Mouse (Mus musculus) midbrain, embryonic 10.5 days (tissue): ENCODE results near the gene Tbc1d16. TPM values are rescaled to one million over a fixed set of nuclear protein-coding genes. Genes with fewer than 3 reads are reported as not detected.
"Not testable (repeated sequence)": the region's sequence is repeated elsewhere in the genome, so short reads cannot be mapped to it uniquely, and the experiment has no call there.

Experiments used
- DNase-seq: peaks from one replicate; pipeline ENCODE4 v3.0.0-alpha.2; 2017; ENCODE audit warnings: low spot score
- H3K27ac ChIP-seq: fragments of 300-500 bp; sonication (generic); replicated peaks from 2 replicates; pipeline ENCODE4 v1.5.1; 2016; ENCODE audit warnings: mild to moderate bottlenecking
- H3K27me3 ChIP-seq: fragments of 300-500 bp; sonication (generic); 2 replicates; pipeline ENCODE4 v1.6.1; 2016; ENCODE audit warnings: low read depth, mild to moderate bottlenecking; ENCODE audit not compliant: poor library complexity, severe bottlenecking
- H3K36me3 ChIP-seq: fragments of 300-500 bp; sonication (generic); 2 replicates; pipeline ENCODE4 v1.6.1; 2016; ENCODE audit warnings: mild to moderate bottlenecking, moderate library complexity
- H3K4me1 ChIP-seq: fragments of 300-500 bp; sonication (generic); 2 replicates; pipeline ENCODE4 v1.6.1; 2016
- H3K4me3 ChIP-seq: fragments of 300-500 bp; sonication (generic); 2 replicates; pipeline ENCODE4 v1.5.1; 2016; ENCODE audit warnings: mild to moderate bottlenecking, moderate library complexity
- H3K9me3 ChIP-seq: fragments of 300-500 bp; sonication (generic); replicated peaks from 2 replicates; pipeline ENCODE4 v1.6.1; 2016; ENCODE audit warnings: mild to moderate bottlenecking
- WGBS: fragments of 180-500 bp; shearing (Covaris S2); methylation state at CpG from one replicate; pipeline ENCODE4 v1.1.7; 2016; 5-methylcytosine and 5-hydroxymethylcytosine counted together
- polyA plus RNA-seq: library from polyadenylated mRNA; unstranded; fragments of >200 nt; fragmentation: Nextera tagmentation; extraction: Ambion mirVana; gene quantifications from 2 replicates; pipeline ENCODE4 v1.2.1, GENCODE M21; 2016

The Tbc1d16 gene
- polyA plus RNA-seq = 27.0 and 29.6 TPM in 2 replicates

GRCm38 (mm10) chr11:119228091-119228781 lies at the start of gene Tbc1d16, which contains the start of gene Ccdc40:
Gene Tbc1d16, minus strand, starts transcription at chr11:119228499.
Gene Ccdc40, plus strand, starts transcription at chr11:119228572.
- H3K9me3 ChIP-seq = no peaks in the 10 kb centered on the region
- no peaks in the 10 kb centered on the region for H3K27me3 ChIP-seq
- H3K4me3 ChIP-seq = peak within 1 kb of the TSS; percentile 90
- H3K4me1 ChIP-seq = peaks cover 72% of the 10 kb centered on the region
- peak; percentile 88 for DNase-seq
- under 1% methylated on average over 60 of the region's 66 CpGs for WGBS
- peak within 1 kb of the TSS; percentile 95 for H3K27ac ChIP-seq
- peaks cover 37% of the 10 kb centered on the region for H3K36me3 ChIP-seq

DNA sequence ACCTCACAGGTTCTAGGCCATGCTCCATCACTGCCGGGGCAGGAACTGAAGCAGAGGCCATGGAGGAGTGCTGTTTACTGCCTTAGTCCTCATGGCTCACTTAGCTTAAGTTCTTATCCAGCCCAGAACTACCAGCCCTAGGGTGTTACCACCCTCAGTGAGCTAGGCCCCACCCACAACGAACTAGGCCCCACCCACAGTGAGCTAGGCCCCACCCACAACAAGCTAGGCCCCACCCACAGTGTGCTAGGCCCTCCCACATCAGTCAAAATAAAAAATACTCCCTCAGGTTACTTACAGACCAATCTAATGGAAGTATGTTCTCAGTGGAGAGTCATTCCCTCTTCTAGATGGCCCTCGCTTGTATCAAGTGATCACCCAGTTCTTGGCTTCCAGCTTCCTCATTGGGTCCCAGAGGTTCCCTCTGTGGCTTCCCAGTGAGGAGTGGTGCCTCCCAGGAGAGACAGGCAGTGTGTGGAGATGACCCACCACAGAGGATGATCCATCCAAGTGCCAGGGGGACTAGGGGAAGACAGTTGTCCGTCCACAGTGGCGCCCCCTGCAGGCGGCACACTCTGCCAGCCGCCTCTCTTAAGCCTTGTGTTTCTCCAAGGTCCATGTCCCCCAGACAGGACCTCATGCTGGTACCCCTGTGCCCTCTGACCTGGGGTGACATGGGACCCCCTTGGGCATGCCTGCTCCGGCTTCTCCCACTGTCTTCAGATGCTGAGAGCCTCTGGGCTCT lies 45.1 kb upstream of the Tbc1d16 start:
- no peak for DNase-seq
- no peaks in the 10 kb centered on the region for H3K9me3 ChIP-seq
- H3K36me3 ChIP-seq = peaks cover 34% of the 10 kb centered on the region
- H3K27ac ChIP-seq = no peak overlapping the region
- H3K27me3 ChIP-seq = no peaks in the 10 kb centered on the region
- H3K4me1 ChIP-seq = peaks cover 16% of the 10 kb centered on the region
- WGBS = 90% methylated on average over 8 of the region's 8 CpGs
- no peak overlapping the region for H3K4me3 ChIP-seq

DNA sequence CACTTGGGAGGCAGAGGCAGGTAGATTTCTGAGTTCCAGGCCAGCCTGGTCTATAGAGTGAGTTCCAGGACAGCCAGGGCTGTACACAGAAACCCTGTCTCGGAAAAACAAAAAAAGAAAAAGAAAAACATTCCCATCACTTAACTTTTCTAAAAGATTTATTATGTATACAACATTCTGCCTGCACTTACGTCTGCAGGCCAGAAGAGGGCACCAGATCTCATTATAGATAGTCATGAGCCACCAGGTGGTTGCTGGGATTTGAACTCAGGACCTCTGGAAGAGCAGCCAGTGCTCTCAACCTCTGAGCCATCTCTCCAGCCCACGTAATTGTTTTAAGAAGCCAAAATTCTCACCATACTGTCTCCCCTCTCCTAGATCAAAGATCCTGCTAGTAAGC lies 44.2 kb upstream of the Tbc1d16 start:
- H3K9me3 ChIP-seq, H3K27ac ChIP-seq, H3K4me3 ChIP-seq, DNase-seq, H3K27me3 ChIP-seq: not testable (repeated sequence)
- Histone ChIP-seq H3K36me3 (peaks cover 34% of the 10 kb centered on the region), H3K4me1 (peaks cover 24% of the 10 kb centered on the region)
- WGBS = 58% methylated on average over 3 of the region's 3 CpGs

DNA sequence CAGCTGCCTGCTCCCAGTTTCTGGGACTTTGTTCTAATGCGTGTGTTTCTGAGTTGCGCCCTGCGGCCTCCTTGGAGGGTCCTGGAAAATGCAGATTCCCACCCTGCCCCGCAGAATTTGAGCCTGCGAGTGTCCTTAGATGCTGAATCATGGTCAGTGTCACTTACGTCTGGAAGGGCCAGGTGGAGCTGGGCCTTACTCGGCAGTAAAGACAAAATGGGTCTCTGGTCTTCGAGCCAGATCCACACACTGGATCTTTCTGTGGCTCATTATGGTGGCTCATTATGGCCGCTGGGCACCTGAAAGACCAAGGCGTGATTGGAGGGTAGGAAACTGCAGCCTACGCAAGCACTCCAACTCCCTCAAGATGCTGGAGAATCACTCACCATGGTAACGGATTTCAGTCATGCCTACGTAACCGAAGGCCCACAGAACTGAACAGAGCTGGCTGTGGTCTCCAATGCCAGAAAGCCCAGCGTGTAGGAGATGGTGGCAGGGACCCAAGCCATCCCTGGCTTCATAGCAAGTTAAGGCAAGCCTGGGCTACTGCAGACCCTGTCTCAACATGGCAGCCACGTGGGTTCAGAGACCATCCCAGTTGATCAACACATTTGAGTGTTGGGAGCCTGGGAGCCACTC lies 40.4 kb upstream of the Tbc1d16 start:
- Histone ChIP-seq H3K4me3 (peak overlapping the region; percentile 67), H3K9me3 (no peaks in the 10 kb centered on the region), H3K4me1 (peaks cover 25% of the 10 kb centered on the region), H3K27ac (peak overlapping the region; percentile 82; the same call in 1 of the 2 replicates), H3K36me3 (peaks cover 23% of the 10 kb centered on the region), H3K27me3 (no peaks in the 10 kb centered on the region)
- WGBS = 83% methylated on average over 16 of the region's 16 CpGs
- DNase-seq = no peak

DNA sequence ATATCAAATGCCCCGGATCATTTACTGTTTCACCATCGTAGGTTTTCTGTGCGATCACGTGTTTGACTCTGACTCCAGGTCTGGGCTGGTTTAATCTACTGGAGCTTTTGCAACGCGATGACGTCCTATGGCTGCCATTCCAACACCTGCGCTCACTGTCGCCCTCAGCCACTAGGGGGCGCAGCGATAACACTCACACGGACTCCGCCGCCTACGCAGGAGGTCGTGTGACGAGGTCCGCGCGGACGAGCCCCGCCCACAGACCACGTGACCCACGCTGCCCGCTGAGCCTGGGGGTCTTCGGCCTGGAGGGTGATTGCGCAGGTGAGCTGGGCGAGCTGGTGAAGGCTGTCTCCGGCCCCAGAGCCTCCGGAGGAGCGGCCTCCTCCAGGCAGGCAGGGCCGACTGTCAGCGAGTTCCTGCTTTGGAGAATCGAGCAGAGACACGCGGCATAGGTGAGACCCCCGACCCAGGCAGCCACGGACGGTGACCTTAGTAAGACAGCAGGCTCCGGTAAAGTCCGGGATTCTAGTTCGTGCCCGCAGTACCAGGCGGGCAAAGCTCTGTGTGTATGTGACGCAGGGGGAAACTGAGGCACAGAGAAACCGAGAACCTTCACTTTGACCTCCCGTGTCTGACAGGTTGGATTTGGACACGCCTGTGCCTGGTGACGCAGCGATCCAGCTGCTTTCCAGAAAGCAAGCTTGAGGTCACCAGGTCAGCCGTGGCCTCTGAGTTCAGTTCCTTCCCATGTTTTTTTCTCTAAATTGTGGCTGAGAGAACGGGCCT lies 39.7 kb upstream of the Tbc1d16 start, which contains the start of gene Gaa:
Gene Gaa (plus strand): TSS at position 120 of the 789 bp plus-strand sequence.
- peak; percentile 94 for DNase-seq
- Histone ChIP-seq H3K9me3 (no peaks in the 10 kb centered on the region), H3K27ac (peak within 1 kb of the TSS; percentile 82), H3K4me1 (peaks cover 25% of the 10 kb centered on the region), H3K4me3 (peak within 1 kb of the TSS; percentile 67), H3K27me3 (no peaks in the 10 kb centered on the region), H3K36me3 (peaks cover 23% of the 10 kb centered on the region)
- 6% methylated on average over 52 of the region's 52 CpGs for WGBS

DNA sequence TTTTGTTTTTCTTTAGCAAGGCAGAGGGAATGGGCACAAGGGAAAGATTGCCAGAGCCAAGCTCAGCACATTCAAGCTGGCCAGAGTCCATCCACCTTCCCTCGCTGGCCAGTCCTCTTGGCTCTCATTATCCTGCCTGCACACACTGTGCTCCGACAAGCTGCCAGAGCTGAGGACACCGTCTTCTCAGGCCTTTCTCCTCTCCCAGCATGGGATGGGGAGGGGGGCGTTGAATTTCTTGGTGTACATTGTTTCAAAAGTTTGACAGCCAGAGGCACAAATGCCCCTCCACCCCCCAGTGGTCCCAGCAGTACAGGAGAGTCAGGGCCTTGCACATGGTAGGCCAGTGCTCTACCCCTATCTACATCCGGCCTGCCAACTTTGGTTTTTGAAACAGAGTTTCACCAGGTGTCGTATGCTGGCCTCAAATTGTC lies 39.0 kb upstream of the Tbc1d16 start:
- WGBS = 61% methylated on average over 6 of the region's 6 CpGs

GRCm38 (mm10) chr11:119265811-119266210 lies 37.5 kb upstream of the Tbc1d16 start:
- Histone ChIP-seq H3K9me3 (no peaks in the 10 kb centered on the region), H3K27ac (no peak overlapping the region), H3K36me3 (peaks cover 40% of the 10 kb centered on the region), H3K4me3 (no peak overlapping the region), H3K4me1 (peaks cover 25% of the 10 kb centered on the region), H3K27me3 (no peaks in the 10 kb centered on the region)
- 80% methylated on average over 7 of the region's 7 CpGs for WGBS
- no peak for DNase-seq

More for the DNA sequence above, 39.0 kb upstream of the Tbc1d16 start:
- H3K4me1 ChIP-seq = peaks cover 25% of the 10 kb centered on the region
- H3K9me3 ChIP-seq = no peaks in the 10 kb centered on the region
- 0 out of 2 replicates have a peak overlapping the region, but pooled peaks have one; percentile 14 for H3K27ac ChIP-seq
- no peaks in the 10 kb centered on the region for H3K27me3 ChIP-seq
- H3K4me3 ChIP-seq = peak overlapping the region; percentile 67
- DNase-seq = no peak
- H3K36me3 ChIP-seq = peaks cover 27% of the 10 kb centered on the region

DNA sequence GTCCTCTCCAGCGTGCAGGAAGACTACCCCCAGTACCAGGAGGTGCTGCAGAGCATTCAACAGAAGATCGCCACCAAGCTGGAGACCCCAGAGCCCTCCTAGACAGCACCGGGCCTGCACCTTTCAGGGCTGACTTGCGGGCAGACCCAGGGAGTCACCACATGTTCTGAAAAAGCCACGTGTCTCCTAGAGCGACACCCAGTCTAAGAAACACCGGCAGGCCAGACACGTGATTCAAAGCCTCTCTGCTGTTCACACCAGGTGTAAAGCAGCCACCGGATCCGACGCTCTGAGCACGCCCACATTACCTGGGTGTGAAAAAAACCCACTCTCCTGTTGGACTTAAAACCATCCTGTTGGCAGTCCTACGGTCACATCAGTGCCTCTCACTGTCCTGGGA lies 36.1 kb upstream of the Tbc1d16 start:
- 91% methylated on average over 13 of the region's 13 CpGs for WGBS
- DNase-seq = no peak
- Histone ChIP-seq H3K36me3 (peaks cover 54% of the 10 kb centered on the region), H3K4me1 (peaks cover 21% of the 10 kb centered on the region), H3K9me3 (no peaks in the 10 kb centered on the region), H3K27ac (no peak overlapping the region), H3K27me3 (no peaks in the 10 kb centered on the region), H3K4me3 (no peak overlapping the region)

DNA sequence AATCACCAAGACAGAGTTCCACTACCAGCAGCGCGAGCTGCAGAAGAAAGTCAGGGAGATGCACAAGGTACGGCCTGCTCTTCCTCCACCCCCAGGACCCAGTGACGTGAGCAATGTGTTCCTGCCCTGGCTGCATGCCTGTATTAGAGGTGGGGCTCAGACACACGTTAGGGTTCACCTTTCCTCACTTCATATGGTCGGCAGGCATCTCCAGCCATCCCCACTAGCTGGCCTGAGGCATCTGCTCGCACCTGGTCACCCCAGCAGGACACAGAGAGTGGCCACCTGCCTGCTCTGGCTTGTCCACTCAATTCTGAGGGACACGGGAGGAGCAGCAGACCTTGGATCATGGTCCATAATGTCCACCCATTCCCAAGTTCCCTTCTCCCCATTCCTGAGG lies 31.7 kb upstream of the Tbc1d16 start:
- Histone ChIP-seq H3K27ac (no peak overlapping the region), H3K4me3 (no peak overlapping the region), H3K9me3 (no peaks in the 10 kb centered on the region), H3K36me3 (peaks cover 61% of the 10 kb centered on the region), H3K27me3 (no peaks in the 10 kb centered on the region), H3K4me1 (peaks cover 17% of the 10 kb centered on the region)
- DNase-seq = no peak
- WGBS = 94% methylated on average over 8 of the region's 8 CpGs

- Histone ChIP-seq H3K36me3 (peaks cover 60% of the 10 kb centered on the region), H3K27ac (peak overlapping the region; percentile 73), H3K9me3 (no peaks in the 10 kb centered on the region), H3K27me3 (no peaks in the 10 kb centered on the region), H3K4me3 (peak overlapping the region; percentile 38), H3K4me1 (peaks cover 17% of the 10 kb centered on the region)
- 67% methylated on average over 23 of the region's 23 CpGs for WGBS
- DNase-seq = peak; percentile 39
Observed at GRCm38 (mm10) chr11:119258572-119259322, 30.4 kb upstream of the Tbc1d16 start.

- no peak for DNase-seq
- Histone ChIP-seq H3K36me3 (peaks cover 55% of the 10 kb centered on the region), H3K27ac (peak overlapping the region; percentile 73), H3K4me3 (peak overlapping the region; percentile 38), H3K4me1 (peaks cover 22% of the 10 kb centered on the region), H3K27me3 (0 out of 2 replicates have a peak, but pooled peaks cover 5% of the 10 kb centered on the region), H3K9me3 (no peaks in the 10 kb centered on the region)
- WGBS = 63% methylated on average over 9 of the region's 9 CpGs
Observed at GRCm38 (mm10) chr11:119258216-119258571, 29.9 kb upstream of the Tbc1d16 start.
